ENCODE assay signal across 14 mouse cellular contexts in genomic region chr4:118234711-118235388, GRCm38 (mm10). TPM values are rescaled to one million over a fixed set of nuclear protein-coding genes. Genes with fewer than 3 reads are reported as not detected.
A peak's percentile ranks its signal among the peaks of the same experiment; 100 is the strongest.
DNase-seq lines count a peak whose midpoint lies in the region; ATAC-seq lines count a peak whose summit lies in the region.
"Had no signal": no experiment of that assay in that cellular context is flagged by ENCODE, and none has a peak within 500 bp of the region (broad histone marks: within the 10 kb centered on the region; RNA-seq: fewer than 3 reads in every experiment).

No protein-coding gene starts in this region.

- peak; percentile 53 for DNase-seq in 3T3-L1 (ENCODE audit: low read depth, low spot score)
- peak; percentile 44 for DNase-seq in NIH3T3 (ENCODE audit: low read depth)
- DNase-seq in kidney, postnatal 14 days = peak; percentile 74
- no peak for DNase-seq in retina, postnatal 1 day
- no peak for DNase-seq in left cerebral cortex, postnatal 14 days (ENCODE audit: low spot score in 2 of 2)
- DNase-seq in gastrocnemius, postnatal 4 days (ENCODE audit: low spot score in 2 of 2) = no peak
- DNase-seq: cerebellum, adult 9-10 months; forebrain, postnatal 0 days; heart, adult 11 months; liver had no signal

- intact Hi-C loops in left cerebral cortex, postnatal 14 days (cut with DNase I) = no loop called here

- H3K9ac ChIP-seq in intestine, embryonic 15.5 days = no peak overlapping the region
- H3K9ac ChIP-seq: forebrain, postnatal 0 days; hindbrain, embryonic 12.5 days; stomach, embryonic 15.5 days had no signal

- H3K4me2 ChIP-seq in intestine, embryonic 15.5 days (replicated peaks) = no peak overlapping the region
- H3K4me2 ChIP-seq: hindbrain, embryonic 12.5 days; stomach, embryonic 15.5 days had no signal

- WGBS in intestine, embryonic 15.5 days = 67% methylated on average over 11 of the region's 11 CpGs

- H3K27ac ChIP-seq in intestine, embryonic 15.5 days = peak overlapping the region; percentile 10; the same call in 1 of the 2 replicates
- H3K27ac ChIP-seq: hindbrain, embryonic 12.5 days; stomach, embryonic 15.5 days had no signal

- H3K4me1 ChIP-seq in intestine, embryonic 15.5 days (replicated peaks) = peaks cover 20% of the 10 kb centered on the region
- H3K4me1 ChIP-seq: hindbrain, embryonic 12.5 days; megakaryocyte, embryonic 14.5 days had no signal

- peaks cover 41% of the 10 kb centered on the region for H3K36me3 ChIP-seq in intestine, embryonic 15.5 days

- H3K4me3 ChIP-seq in intestine, embryonic 15.5 days (replicated peaks) = no peak overlapping the region
- H3K4me3 ChIP-seq: hindbrain, embryonic 12.5 days; megakaryocyte, embryonic 14.5 days; stomach, embryonic 15.5 days had no signal

- peak; percentile 41 for ATAC-seq in intestine, embryonic 15.5 days
- ATAC-seq: forebrain, postnatal 0 days had no signal

- no peaks in the 10 kb centered on the region for H3K27me3 ChIP-seq in intestine, embryonic 15.5 days (replicated peaks)
- H3K27me3 ChIP-seq: hindbrain, embryonic 12.5 days; stomach, embryonic 15.5 days had no signal

- H3K9me3 ChIP-seq in intestine, embryonic 15.5 days = no peaks in the 10 kb centered on the region
- H3K9me3 ChIP-seq: hindbrain, embryonic 12.5 days; megakaryocyte, embryonic 14.5 days; stomach, embryonic 15.5 days had no signal

RNA-seq across cellular contexts. Expression of gene Kdm4a, which starts 55.0 kb away (rescaled TPM):
- polyA plus RNA-seq in intestine, embryonic 15.5 days (2015; fragmentation: Nextera tagmentation; extraction: Ambion mirVana) = 24.7 and 25.2 TPM in 2 replicates
- 10 to 100 TPM; 46.2 to 49.5 TPM for total RNA-seq in left cerebral cortex, postnatal 14 days (2021)
- 10 to 100 TPM; 34.4 to 35.7 TPM for total RNA-seq in gastrocnemius, postnatal 4 days (2021)

RNA-seq across cellular contexts. Expression of gene Ptprf, which starts 56.4 kb away (rescaled TPM):
- polyA plus RNA-seq in intestine, embryonic 15.5 days (2015; fragmentation: Nextera tagmentation; extraction: Ambion mirVana) = 57.7 and 62.4 TPM in 2 replicates
- total RNA-seq in left cerebral cortex, postnatal 14 days (2021) = 100 to 1,000 TPM; 168 to 174 TPM
- total RNA-seq in gastrocnemius, postnatal 4 days (2021) = 10 to 100 TPM; 28.9 to 30.0 TPM

Comparison
In these comparisons a context has a peak if more than half of its experiments do, and no peak if none do; other contexts are left out.
1. DNase-seq: peak in 3T3-L1 (single experiment), NIH3T3 (single experiment) and kidney, postnatal 14 days (single experiment); none in retina, postnatal 1 day (single experiment), left cerebral cortex, postnatal 14 days (0 of 2) and gastrocnemius, postnatal 4 days (0 of 2).
2. RNA of gene Ptprf, which starts 56.4 kb away (total RNA-seq): 168 to 174 TPM in left cerebral cortex, postnatal 14 days; 28.9 to 30.0 TPM in gastrocnemius, postnatal 4 days; every median in the first group is over 4 times any median in the second.